Mouse (Mus musculus) adrenal gland (tissue): ENCODE measurements around the gene Celf6.

Source experiments
- intact Hi-C: fragments of 180-260 bp; cut with DNase I; formaldehyde crosslinking; loops from one replicate; pipeline ENCODE4 v1.15.1; 2025

Gene Celf6

GRCm38 (mm10) chr9:59584871-59585308 lies 7.2 kb downstream of the Celf6 start:
- intact Hi-C loops: no loop called here

- intact Hi-C loops: no loop called here
Observed at GRCm38 (mm10) chr9:59588252-59588651, 10.5 kb downstream of the Celf6 start.

DNA sequence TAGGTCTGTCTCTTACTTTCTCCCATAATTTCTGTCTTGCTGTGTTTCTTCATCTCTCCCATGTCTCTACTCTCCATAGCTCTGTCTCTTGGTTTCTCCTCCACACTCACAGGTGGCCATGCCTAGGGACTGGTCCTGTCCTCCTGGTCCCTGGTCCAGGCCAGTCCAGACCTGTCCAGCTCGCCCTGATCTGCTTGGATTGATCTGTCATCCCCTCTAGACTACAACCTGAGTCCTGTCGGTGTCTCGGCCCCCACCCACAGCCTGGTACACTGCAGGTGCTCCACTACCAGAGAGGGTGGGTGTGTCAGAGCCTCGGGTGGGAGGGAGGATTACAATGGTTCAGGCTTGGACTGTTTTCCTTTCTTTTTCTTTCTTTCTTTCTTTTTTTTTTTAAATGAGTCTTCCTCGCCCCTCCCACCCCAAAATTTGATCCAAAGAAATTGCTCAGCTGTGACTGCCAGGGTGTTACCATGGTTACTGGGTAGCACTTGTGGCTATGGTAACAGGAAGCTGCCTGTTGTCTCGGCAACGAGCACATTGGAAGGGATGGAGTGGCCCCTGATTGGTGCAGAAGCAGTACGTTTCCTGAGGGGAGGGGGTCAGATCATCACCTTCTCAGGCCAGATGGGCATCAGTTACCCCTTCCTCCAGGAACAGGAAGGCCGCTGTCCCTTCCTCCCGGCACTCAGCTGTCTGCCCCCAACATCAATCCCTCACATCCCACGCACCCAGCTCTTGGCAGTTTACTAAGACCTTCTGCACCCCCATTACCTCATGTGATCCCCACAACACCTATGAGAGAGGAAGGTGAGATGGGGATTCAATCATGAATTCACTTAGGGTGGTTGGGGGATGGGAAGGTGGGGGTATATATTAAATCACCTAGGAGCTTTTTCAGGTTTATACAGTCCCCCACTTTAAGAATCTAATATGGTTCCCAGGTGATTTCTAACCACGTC lies 11.3 kb downstream of the Celf6 start:
- intact Hi-C loops: no loop called here

GRCm38 (mm10) chr9:59589703-59590439 lies 12.2 kb downstream of the Celf6 start:
- intact Hi-C loops: no loop called here

DNA sequence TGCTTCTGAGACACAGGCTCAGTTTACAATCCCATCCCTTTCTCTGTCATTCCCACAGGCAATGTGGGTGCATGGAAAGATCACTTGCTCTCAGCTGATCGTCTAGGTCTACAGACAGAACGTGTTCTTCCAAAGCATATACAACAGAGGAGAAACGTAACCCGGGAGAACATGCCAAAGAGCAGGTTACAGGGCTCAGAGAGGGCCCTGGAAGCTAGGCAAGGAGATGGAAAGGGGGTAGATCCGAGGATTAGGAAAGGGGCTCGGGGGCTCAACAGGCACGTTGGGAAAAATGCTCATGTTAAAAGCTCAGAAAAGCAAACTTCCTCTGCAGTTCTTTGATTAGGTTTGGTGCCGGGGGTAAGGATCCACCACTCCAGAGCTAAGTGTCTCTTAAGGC lies 23.9 kb downstream of the Celf6 start:
- intact Hi-C loops: no loop called here

DNA sequence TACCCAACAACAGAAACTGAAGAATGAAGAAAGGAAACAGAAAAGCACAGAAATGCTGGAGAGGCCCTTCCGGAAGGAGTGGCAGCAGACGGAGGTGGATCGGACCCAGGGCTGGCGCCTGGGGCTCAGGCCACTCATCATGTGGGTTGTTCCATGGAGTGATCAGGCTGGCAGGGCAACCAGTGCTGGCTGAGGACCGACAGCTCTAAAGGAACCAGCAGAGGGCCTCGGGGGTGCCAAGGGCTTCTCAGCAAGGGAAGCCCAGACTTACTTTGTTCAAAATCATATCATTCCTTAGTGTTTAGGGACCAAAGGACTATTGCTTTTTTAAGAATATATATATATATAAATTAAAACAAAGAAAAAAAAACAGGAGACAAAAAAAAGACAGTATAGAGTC lies 28.2 kb downstream of the Celf6 start:
- intact Hi-C loops: no loop called here

DNA sequence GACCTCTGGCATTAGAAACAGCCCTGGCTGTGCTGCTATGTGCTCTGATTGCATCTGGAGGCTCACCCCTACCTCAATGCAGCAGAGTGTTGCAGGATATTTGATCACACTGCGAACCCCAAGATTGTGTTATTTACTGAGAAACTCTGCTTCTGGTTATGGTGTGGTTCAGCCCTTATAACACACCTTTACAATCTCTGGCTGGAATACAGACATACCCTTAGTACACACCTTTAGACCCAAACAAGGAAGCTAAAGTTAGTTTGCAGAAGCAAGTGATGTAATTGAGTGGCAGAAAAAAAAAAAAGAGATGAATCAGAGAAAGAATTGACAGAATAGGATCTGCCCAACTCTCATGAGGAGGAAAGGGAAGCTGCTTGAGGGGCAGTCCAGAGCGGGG lies 33.2 kb downstream of the Celf6 start:
- intact Hi-C loops: no loop called here

GRCm38 (mm10) chr9:59615797-59616196 lies 38.1 kb downstream of the Celf6 start:
- intact Hi-C loops: loop anchor here (5.0 kb wide), 1 partner anchor 42 kb away; the partner anchor contains the start of gene Pkm

DNA sequence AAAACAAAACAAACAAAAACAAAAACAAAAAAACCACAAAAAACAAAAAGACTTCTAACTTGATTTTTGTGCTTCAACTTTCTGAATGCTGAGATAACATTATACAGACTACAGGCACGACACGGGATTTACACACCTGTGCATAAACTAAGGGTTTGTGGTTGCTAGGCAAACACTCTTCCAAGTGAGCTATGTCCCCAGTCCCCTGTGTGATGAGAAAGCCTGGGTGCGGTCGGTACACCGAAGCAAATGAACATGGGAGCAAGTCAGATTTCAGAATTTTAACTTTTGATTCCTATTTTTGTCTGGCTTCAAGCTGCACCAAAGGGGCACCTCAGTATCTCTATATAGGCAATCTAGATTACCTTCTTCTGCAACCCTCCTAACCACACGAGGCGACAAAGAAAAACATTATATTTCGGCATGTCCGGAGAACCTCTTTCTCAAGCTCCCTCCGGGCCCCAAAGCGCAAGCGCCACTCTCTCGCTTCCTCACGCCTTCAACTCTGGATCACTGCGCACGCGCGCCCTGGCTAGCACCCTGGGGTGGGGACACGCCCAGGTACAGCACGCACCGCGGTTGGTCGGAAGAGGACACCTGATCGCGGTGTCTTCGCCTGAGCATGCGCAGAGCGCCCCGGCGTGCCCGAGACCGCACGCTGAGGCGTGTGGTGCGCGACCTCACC lies 39.0 kb downstream of the Celf6 start, which contains the start of gene Parp6:
TSS of gene Parp6 (plus strand) at position 663 of the 685 bp plus-strand sequence.
- intact Hi-C loops: loop anchor here (5.0 kb wide), 1 partner anchor 41 kb away; the partner anchor contains the start of gene Pkm

DNA sequence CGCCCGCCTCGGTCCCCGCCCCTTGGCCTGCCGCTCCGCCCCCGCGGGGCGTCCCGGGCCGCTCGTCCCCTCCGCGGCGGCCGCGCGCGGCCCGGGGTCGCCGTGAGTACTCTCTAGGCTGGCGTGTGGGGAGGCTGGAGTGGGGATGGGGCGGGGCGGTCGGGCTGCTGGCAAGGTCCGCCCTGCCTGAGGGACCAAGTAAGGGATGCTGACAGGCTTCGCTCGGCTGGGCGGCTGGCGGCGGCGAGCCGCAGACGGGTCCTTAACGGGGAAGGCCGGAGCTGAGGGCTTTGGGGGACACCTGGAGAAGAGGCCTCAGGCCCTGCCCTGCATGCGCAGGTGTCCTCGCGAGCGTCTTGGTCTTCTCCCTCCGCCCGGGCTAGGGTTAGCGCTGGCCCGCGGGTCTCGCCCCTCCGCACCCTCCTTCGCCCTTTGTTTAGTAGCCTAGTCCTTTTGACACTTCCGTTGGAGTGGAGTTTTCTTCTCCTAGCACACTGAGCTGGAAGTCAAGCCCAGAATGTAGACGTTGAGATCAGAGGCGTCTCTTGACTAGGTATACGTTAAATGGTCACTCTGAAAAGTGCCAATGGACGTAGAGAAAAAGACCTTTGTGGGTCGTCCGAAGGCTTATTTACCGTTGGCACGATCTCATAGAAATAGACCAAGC lies 39.7 kb downstream of the Celf6 start:
- intact Hi-C loops: loop anchor here (5.0 kb wide), 1 partner anchor 40 kb away; the partner anchor contains the start of gene Pkm

DNA sequence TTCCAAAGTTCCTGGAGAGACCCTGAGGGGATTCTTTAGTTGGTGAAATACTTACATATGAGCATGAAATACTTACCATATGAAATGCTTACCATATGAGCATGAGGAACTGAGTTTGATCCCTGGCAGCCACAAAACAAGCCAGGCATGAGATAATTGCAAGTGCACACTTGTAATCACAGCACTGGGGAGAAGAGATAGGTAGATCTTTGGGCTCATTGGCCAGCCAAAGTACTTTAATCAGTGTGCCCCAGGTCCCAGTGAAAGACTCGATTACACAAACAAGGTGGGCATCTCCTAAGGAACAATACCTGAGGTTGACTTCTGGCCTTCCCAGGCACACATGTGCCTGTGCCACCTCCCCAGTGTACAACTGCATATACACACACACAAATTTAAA lies 60.7 kb downstream of the Celf6 start:
- intact Hi-C loops: no loop called here

DNA sequence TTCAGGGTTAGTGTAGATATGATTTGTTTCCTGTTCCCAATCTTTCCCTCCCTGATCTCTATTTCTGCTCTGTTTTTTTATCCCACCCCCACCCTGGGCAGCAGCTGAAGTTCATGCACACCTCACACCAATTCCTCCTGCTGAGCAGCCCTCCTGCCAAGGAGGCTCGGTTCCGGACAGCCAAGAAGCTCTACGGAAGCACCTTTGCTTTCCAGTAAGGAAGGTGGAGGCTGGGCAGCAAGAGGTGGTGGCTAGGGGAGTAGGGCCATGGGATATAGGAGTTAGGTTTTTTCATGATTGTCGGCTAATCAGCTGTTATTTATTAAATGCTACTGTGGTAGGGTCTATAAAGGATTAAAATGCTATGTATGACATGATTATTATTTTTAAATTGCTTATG lies 62.2 kb downstream of the Celf6 start:
- intact Hi-C loops: no loop called here

- intact Hi-C loops: no loop called here
Observed at GRCm38 (mm10) chr9:59641320-59641719, 63.6 kb downstream of the Celf6 start.

DNA sequence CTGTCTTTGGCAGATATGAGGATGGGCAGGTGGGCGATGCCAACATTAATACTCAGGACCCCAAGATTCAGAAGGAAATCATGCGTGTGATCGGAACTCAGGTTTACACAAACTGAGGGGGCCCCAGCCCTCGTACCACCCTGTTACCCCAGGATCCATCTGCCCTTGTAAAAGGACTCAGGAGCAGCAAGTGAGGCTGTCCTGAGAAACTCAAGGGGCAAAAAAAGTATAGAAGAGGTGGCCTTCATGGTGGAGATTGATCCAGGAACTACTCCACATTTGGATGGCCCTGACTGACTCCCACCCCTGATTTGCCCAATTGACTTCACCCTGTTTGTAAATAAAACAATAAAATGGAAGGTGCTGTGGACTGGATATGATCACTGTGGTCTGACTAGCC lies 72.2 kb downstream of the Celf6 start:
- intact Hi-C loops: no loop called here

DNA sequence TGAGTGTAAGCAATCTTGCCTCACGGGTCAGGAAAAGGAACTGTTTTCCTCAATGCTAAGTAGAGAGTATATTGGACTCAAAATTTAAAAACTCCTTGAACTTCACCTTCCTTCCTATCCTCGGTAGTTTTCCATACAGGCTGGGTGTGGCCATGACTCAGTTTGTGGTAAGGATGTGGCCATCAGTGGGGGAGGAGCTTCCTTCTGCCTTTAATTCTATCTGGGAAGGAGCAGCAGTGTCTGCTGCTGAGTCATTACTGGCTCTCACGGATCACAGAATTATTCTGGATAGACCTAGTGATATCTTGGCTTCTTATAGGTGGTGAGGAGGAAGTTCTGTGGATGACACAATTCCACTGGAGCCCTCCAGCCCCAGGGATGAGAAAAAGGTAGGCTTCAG lies 75.7 kb downstream of the Celf6 start:
- intact Hi-C loops: no loop called here

- intact Hi-C loops: no loop called here
Observed at GRCm38 (mm10) chr9:59654450-59654983, 76.8 kb downstream of the Celf6 start.

DNA sequence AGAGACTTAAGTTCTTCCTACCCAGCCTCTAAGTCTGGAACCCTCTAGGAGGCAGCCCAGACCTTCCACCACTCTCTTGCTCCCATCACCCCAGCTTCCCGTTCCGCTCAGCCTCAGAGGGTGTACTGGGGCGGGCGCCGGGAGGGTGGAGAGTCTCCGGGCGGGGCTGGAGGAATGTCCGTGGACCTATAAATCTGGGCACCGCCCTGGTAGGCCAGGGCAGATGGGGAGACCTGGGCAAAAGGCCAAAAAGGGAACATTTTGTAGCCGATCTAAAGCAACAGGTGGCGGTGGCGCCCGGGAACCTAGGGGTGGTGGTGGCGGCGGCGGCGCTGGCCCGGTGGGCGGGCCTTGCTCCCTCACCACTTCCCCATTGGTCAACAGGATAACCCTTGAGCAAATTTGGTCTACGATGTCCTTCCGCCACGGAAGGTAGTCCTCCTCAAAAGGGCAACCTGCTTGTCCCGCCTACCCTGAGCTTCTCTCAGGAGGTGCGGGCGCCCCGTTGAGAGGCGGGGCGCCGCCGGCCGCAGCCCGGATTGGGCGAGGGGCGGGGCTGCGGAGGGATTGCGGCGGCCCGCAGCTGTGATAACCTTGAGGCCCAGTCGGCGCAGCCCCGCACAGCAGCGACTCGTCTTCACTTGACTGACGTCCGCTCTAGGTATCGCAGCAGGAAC lies 78.4 kb downstream of the Celf6 start, which contains the start of gene Pkm:
TSS of gene Pkm (plus strand) at position 411 of the 677 bp plus-strand sequence.
- intact Hi-C loops: loop anchor here (5.0 kb wide), 1 partner anchor 39 kb away; the partner anchor contains the start of gene Parp6
